Mouse (Mus musculus) heart, adult 2 months (tissue): Measurements from ENCODE around the gene Eno2. TPM values are rescaled to one million over a fixed set of nuclear protein-coding genes. Genes with fewer than 3 reads are reported as not detected.

ENCODE experiments used
- DNase-seq, 2 experiments: peaks; one replicate each; pipeline ENCODE4 v3.0.0; 2021
- H3K27ac ChIP-seq: fragments of 200-600 bp; 2 replicates; pipeline ENCODE4 v1.8.1; 2022
- H3K27me3 ChIP-seq: fragments of 200-500 bp; 2 replicates; pipeline ENCODE4 v1.6.1; 2012; ENCODE audit warnings: mild to moderate bottlenecking, low read length, inconsistent platforms, mixed read lengths; ENCODE audit not compliant: control insufficient read depth, insufficient read depth
- H3K36me3 ChIP-seq: fragments of 200-500 bp; 2 replicates; pipeline ENCODE4 v1.6.1; 2012; ENCODE audit warnings: low read length, inconsistent platforms; ENCODE audit not compliant: control insufficient read depth, insufficient read depth
- H3K4me1 ChIP-seq: fragments of 200-500 bp; 2 replicates; pipeline ENCODE4 v1.6.1; 2011; ENCODE audit warnings: low read length; ENCODE audit not compliant: control insufficient read depth, insufficient read depth
- H3K4me3 ChIP-seq: fragments of 200-600 bp; 2 replicates; pipeline ENCODE4 v1.8.1; 2022
- H3K79me2 ChIP-seq: fragments of 200-500 bp; replicated peaks from 2 replicates; pipeline ENCODE4 v1.6.1; 2012; ENCODE audit warnings: mild to moderate bottlenecking, inconsistent platforms, low read length, moderate library complexity, mixed read lengths; ENCODE audit not compliant: control insufficient read depth, insufficient read depth
- H3K9ac ChIP-seq: fragments of 200-500 bp; 2 replicates; pipeline ENCODE4 v1.6.1; 2012; ENCODE audit warnings: low read depth, mild to moderate bottlenecking, control low read depth, inconsistent platforms, low read length, mixed read lengths
- CTCF ChIP-seq: fragments of 200-600 bp; IDR thresholded peaks from 2 replicates; pipeline ENCODE4 v1.8.1; 2022; ENCODE audit warnings: antibody characterized with exemption, mild to moderate bottlenecking, moderate library complexity
- EP300 ChIP-seq: fragments of 200-500 bp; IDR thresholded peaks from 2 replicates; pipeline ENCODE4 v1.6.1; 2011; ENCODE audit warnings: low read depth, low read length, control low read depth; ENCODE audit not compliant: insufficient read depth
- POLR2A ChIP-seq: fragments of 200-500 bp; IDR thresholded peaks from 2 replicates; pipeline ENCODE4 v1.6.1; 2011; ENCODE audit warnings: mild to moderate bottlenecking, low read depth, low read length, control low read depth; ENCODE audit not compliant: insufficient read depth
- WGBS: fragments of 180-500 bp; shearing (Covaris S2); methylation state at CpG from one replicate; pipeline ENCODE4 v1.1.7; 2018; 5-methylcytosine and 5-hydroxymethylcytosine counted together
- intact Hi-C: fragments of 180-260 bp; cut with DNase I; formaldehyde crosslinking; loops from one replicate; pipeline ENCODE4 v1.15.1; 2025
- polyA plus RNA-seq: library from polyadenylated mRNA; depleted of rRNA; stranded (reverse); fragments of >200 nt; gene quantifications from 2 replicates; pipeline ENCODE4 v1.2.3, GENCODE M21; 2012
- total RNA-seq, 2 experiments: library from RNA; stranded (reverse); gene quantifications; 2 replicates each; pipeline ENCODE4 v1.2.3; 2021

Gene Eno2
- total and polyA plus RNA-seq, 3 experiments, result 2.4 to 2.7 (median 2.4) TPM

DNA sequence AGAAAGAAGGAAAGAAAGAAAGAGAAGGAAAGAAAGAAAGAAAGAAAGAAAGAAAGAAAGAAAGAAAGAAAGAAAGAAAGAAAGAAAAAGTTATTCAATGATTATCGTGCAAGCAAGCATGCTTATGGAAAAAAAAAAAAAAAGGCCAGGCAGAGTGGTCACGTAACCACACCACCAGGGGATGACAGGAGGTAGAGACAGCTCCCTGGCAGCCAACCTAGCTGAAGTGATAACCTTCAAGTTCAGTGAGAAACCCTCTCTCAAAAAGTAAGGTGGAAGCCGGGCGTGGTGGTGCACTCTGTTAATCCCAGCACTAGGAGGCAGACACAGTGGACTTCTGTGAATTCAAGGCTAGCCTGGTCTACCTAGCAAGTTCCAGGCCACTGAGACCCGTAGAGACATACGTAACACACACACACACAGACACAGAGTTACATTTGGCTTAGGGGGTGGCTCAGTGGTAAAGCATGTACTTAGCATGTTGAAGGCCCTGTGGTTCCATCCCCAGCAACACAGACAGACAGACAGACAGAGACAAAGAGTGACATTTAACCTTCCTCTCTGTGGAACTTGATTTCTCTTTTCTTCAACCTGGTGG, 46.5 kb downstream of the Eno2 start:
- Histone ChIP-seq H3K4me3 (no peak overlapping the region), H3K4me1 (no peaks in the 10 kb centered on the region; the same call in 1 of the 2 replicates), H3K27ac (no peak overlapping the region), H3K36me3 (no peaks in the 10 kb centered on the region), H3K9ac (no peak overlapping the region), H3K79me2 (no peaks in the 10 kb centered on the region), H3K27me3 (no peaks in the 10 kb centered on the region)
- DNase-seq, result no peak
- TF ChIP-seq CTCF (peak; percentile 20), POLR2A (no peak)
- whole genome bisulfite sequencing, result 63% methylated on average over 6 of the region's 6 CpGs
- intact Hi-C loops, result no loop called here

DNA sequence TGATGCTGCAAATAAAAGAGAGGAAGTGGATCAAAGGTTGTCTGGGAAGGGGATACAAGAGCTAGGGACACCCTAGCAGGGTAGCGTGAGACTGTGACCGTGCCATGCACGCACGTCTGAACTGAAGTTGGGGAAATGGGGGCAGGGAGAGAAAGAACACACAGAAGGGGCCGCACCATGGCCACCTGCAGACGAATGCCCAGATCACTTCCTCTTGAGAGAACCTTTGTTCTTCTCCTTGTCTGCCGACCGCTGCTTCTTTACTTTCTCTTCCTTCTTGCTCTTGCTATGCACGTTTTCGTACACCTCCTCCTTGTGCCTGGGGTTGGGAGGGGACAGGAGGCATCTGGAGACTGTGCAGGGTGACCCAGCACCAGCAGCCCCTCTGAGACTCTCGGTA, 48.6 kb downstream of the Eno2 start:
- H3K4me1 ChIP-seq, result no peaks in the 10 kb centered on the region; the same call in 1 of the 2 replicates
- no peaks in the 10 kb centered on the region for H3K36me3 ChIP-seq
- no peak overlapping the region for H3K9ac ChIP-seq
- no peaks in the 10 kb centered on the region for H3K27me3 ChIP-seq
- intact Hi-C loops, result no loop called here
- H3K4me3 ChIP-seq, result no peak overlapping the region
- TF ChIP-seq EP300 (no peak), POLR2A (no peak), CTCF (no peak)
- H3K27ac ChIP-seq, result no peak overlapping the region
- no peak for DNase-seq
- 64% methylated on average over 11 of the region's 11 CpGs for WGBS
- no peaks in the 10 kb centered on the region for H3K79me2 ChIP-seq

DNA sequence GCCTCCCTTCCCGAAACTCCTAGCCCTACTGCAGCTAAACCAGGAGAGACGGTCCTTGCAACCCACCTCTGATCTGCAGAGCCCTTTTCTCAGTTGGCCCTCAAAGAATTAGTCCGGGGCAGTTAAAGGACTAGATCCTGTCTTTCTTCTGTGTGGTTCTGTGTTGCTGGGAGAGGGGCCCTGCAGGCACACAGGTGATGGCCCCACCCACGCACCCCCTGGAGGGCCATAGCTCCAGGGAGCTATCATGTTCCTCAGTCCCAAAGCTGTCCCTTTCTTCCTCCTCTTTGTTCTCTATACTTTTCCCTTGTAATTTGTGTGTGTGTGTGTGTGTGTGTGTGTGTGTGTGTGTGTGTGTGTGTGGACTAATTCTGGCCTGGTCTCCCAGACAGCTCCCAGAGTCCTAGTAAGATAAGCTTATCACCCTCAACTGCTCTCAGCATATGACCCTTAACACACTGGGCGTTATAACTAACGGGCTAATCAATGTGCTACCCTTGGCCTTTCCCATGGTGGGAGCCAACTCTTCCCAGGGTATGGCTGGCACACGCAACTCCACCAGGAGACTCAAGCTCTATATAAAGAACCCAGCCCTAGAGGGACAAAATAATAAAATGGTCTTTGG, 50.0 kb downstream of the Eno2 start:
- no peak for DNase-seq
- Histone ChIP-seq H3K27me3 (no peaks in the 10 kb centered on the region), H3K4me3 (no peak overlapping the region), H3K4me1 (no peaks in the 10 kb centered on the region; the same call in 1 of the 2 replicates), H3K27ac (peak overlapping the region; percentile 47; the same call in 1 of the 2 replicates), H3K36me3 (no peaks in the 10 kb centered on the region), H3K9ac (no peak overlapping the region), H3K79me2 (no peaks in the 10 kb centered on the region)
- intact Hi-C loops, result no loop called here
- TF ChIP-seq CTCF (no peak), POLR2A (no peak), EP300 (no peak)
- 60% methylated on average over 7 of the region's 7 CpGs for WGBS

DNA sequence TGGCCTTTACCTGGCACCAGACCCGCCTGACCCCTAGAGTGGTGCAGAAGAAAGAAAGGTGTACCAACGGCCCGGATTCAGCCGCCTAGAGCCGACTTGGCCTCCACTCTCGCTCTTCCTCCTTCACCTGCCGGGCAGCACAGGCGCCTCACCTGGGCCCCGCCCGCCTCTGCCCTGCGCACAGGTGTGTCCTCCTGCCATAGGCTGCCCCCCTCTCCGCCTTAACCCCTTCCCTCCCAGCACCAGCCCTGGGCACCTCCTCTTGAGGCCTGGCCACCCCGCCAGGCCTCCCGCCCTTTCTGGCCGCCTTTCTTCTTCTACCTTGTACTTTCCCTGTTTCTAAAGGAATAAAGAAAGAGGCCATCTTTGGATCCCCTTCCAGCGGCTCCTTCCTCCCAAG, 50.8 kb downstream of the Eno2 start:
- intact Hi-C loops, result no loop called here
- no peak for DNase-seq
- WGBS, result 80% methylated on average over 16 of the region's 16 CpGs
- Histone ChIP-seq H3K27ac (no peak overlapping the region), H3K36me3 (no peaks in the 10 kb centered on the region), H3K4me1 (no peaks in the 10 kb centered on the region; the same call in none of the 2 replicates), H3K4me3 (no peak overlapping the region), H3K9ac (no peak overlapping the region), H3K27me3 (no peaks in the 10 kb centered on the region), H3K79me2 (peaks cover 2% of the 10 kb centered on the region; the same call in 1 of the 2 replicates)
- TF ChIP-seq CTCF (no peak), EP300 (no peak), POLR2A (no peak)

DNA sequence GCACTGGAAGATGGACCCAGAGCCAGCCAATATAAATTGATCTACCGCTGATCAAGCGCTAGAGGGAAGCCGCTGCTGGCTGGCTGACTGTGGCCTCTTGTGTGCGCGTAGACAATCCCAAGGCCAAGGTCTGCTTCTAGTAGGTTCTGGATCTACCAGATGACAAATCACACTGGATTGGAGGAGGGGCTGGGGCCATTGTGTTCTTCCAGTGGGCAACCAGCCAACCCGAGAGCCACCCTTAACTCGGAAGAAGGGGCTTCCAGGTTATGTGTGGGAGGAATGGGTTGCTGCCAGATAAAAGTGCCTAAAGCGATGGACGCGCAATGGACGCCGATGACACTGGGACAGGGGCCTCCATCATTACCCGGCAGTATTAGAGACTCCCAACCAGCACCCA, 51.5 kb downstream of the Eno2 start:
- Histone ChIP-seq H3K27me3 (no peaks in the 10 kb centered on the region), H3K9ac (no peak overlapping the region), H3K36me3 (peaks cover 2% of the 10 kb centered on the region), H3K27ac (no peak overlapping the region), H3K4me1 (peaks cover 3% of the 10 kb centered on the region), H3K79me2 (peaks cover 2% of the 10 kb centered on the region; the same call in 1 of the 2 replicates), H3K4me3 (no peak overlapping the region)
- no peak for DNase-seq
- TF ChIP-seq CTCF, result no peak
- TF ChIP-seq POLR2A, result no peak
- no peak for TF ChIP-seq EP300
- intact Hi-C loops, result no loop called here
- 56% methylated on average over 13 of the region's 13 CpGs for WGBS

DNA sequence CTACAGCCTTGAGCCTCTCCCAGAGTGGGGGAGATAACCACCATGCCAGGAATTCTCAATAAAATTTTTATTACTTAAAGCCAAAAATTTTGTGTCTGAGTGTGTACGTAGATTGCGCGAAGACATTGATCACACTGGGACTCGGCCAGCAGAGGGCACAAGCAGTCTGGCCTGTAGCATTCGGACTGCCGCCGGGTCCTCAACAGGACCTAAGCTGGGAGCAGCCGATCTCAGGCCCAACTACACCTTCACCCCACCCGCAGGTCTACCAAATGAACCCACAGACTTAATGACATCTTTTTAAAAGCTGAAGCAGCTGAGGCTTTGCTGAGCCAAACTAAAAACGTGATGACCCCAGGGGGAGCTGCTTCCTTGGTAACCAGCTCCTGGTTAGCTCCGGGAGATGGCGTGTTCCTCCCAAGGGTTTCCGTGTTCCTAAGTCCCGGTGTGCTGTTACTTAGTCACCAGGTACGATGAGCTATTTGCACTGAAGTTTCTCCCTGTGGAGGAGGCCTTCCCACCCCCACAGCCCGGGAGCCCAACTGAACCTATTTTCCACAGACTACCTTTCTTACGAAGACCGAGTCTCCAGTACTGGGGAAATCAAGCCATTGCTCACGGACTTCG, 52.5 kb downstream of the Eno2 start:
- Histone ChIP-seq H3K9ac (no peak overlapping the region), H3K27ac (no peak overlapping the region), H3K79me2 (peaks cover 2% of the 10 kb centered on the region; the same call in 1 of the 2 replicates), H3K27me3 (no peaks in the 10 kb centered on the region), H3K4me1 (peaks cover 5% of the 10 kb centered on the region), H3K36me3 (peaks cover 2% of the 10 kb centered on the region), H3K4me3 (no peak overlapping the region)
- DNase-seq, result peak; percentile 57 to 59
- intact Hi-C loops, result no loop called here
- peak; percentile 70 for TF ChIP-seq CTCF
- TF ChIP-seq EP300, result 0 out of 2 replicates have a peak, but pooled peaks have one; percentile 41
- no peak for TF ChIP-seq POLR2A
- WGBS, result 58% methylated on average over 20 of the region's 20 CpGs
